Comparison of ENCODE assay signal across 10 mouse cellular contexts in the genomic region with DNA sequence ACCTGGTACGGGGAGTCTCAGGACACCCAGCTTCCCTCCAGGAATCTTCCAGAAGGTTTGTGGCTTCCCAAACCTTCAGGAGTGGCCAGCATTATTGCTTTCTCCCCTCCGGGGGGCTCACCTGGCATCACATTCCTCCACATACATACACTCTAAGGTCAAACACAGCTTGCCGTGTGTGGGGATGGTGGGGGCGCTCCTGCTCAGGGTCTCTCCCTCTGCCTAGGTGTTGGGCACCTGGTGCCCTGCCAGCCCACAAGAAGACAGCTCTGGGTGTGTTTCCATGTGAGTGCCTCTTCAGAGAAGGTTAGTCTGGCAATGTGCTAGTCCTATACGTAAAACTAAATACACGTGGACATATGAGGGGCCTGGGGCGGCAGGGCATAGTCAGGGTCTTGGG. TPM values are rescaled to one million over a fixed set of nuclear protein-coding genes. Genes with fewer than 3 reads are reported as not detected.
DNase-seq lines count a peak whose midpoint lies in the region; ATAC-seq lines count a peak whose summit lies in the region.
"Had no signal": no experiment of that assay in that cellular context is flagged by ENCODE, and none has a peak within 500 bp of the region (broad histone marks: within the 10 kb centered on the region; RNA-seq: fewer than 3 reads in every experiment).

No protein-coding gene starts in this region.

- no peaks in the 10 kb centered on the region for H3K36me3 ChIP-seq in heart, embryonic 13.5 days
- no peaks in the 10 kb centered on the region for H3K36me3 ChIP-seq in embryonic facial prominence, embryonic 10.5 days (replicated peaks)
- H3K36me3 ChIP-seq in intestine, embryonic 16.5 days (ENCODE audit: control insufficient read depth, insufficient read depth, low read length), result peaks cover 3% of the 10 kb centered on the region; the same call in 1 of the 2 replicates
- no peaks in the 10 kb centered on the region for H3K36me3 ChIP-seq in neural tube, embryonic 13.5 days
- H3K36me3 ChIP-seq: G1E had no signal

- peak overlapping the region; percentile 82; the same call in 1 of the 2 replicates for H3K9ac ChIP-seq in heart, embryonic 13.5 days
- H3K9ac ChIP-seq in intestine, embryonic 16.5 days (ENCODE audit: low read depth, low read length), result peak overlapping the region; percentile 76
- H3K9ac ChIP-seq in neural tube, embryonic 13.5 days, result peak overlapping the region; percentile 68; the same call in 1 of the 2 replicates

- 50% methylated on average over 7 of the region's 7 CpGs for WGBS in heart, embryonic 13.5 days
- WGBS in embryonic facial prominence, embryonic 10.5 days, result 40% methylated on average over 7 of the region's 7 CpGs
- WGBS in intestine, embryonic 16.5 days, result 47% methylated on average over 7 of the region's 7 CpGs
- WGBS in neural tube, embryonic 13.5 days, result 47% methylated on average over 7 of the region's 7 CpGs

- peaks cover 37% of the 10 kb centered on the region for H3K27me3 ChIP-seq in heart, embryonic 13.5 days (replicated peaks)
- H3K27me3 ChIP-seq in embryonic facial prominence, embryonic 10.5 days (replicated peaks; ENCODE audit: low read depth, poor library complexity, severe bottlenecking), result peaks cover 86% of the 10 kb centered on the region
- H3K27me3 ChIP-seq in intestine, embryonic 16.5 days (replicated peaks; ENCODE audit: control insufficient read depth, insufficient read depth, low read length), result no peaks in the 10 kb centered on the region
- H3K27me3 ChIP-seq in neural tube, embryonic 13.5 days, result peaks cover 51% of the 10 kb centered on the region

- DNase-seq in heart, postnatal 14 days, result no peak
- DNase-seq in embryonic facial prominence, embryonic 10.5 days (ENCODE audit: low spot score), result no peak
- DNase-seq in cerebellum, adult 8-10 months, result no peak
- no peak for DNase-seq in spleen, postnatal 10 days (ENCODE audit: low spot score in 2 of 2)
- no peak for DNase-seq in left cerebral cortex, adult 9 months (ENCODE audit: low spot score in 2 of 2)
- DNase-seq: cerebellum, adult 9-10 months had no signal

- no peaks in the 10 kb centered on the region for H3K9me3 ChIP-seq in heart, embryonic 13.5 days
- H3K9me3 ChIP-seq in embryonic facial prominence, embryonic 10.5 days, result no peaks in the 10 kb centered on the region
- H3K9me3 ChIP-seq in intestine, embryonic 16.5 days (ENCODE audit: control insufficient read depth, low read length), result no peaks in the 10 kb centered on the region
- H3K9me3 ChIP-seq in neural tube, embryonic 13.5 days, result no peaks in the 10 kb centered on the region
- H3K9me3 ChIP-seq: G1E had no signal

- no peak overlapping the region for H3K27ac ChIP-seq in heart, embryonic 13.5 days (replicated peaks)
- no peak overlapping the region for H3K27ac ChIP-seq in embryonic facial prominence, embryonic 10.5 days (replicated peaks)
- H3K27ac ChIP-seq in intestine, embryonic 16.5 days (ENCODE audit: low read length), result no peak overlapping the region
- H3K27ac ChIP-seq in neural tube, embryonic 13.5 days (replicated peaks), result no peak overlapping the region

- peaks cover 27% of the 10 kb centered on the region for H3K4me1 ChIP-seq in heart, embryonic 13.5 days
- peaks cover 27% of the 10 kb centered on the region for H3K4me1 ChIP-seq in embryonic facial prominence, embryonic 10.5 days
- H3K4me1 ChIP-seq in intestine, embryonic 16.5 days (ENCODE audit: control insufficient read depth, insufficient read depth, low read length), result peaks cover 12% of the 10 kb centered on the region
- H3K4me1 ChIP-seq in neural tube, embryonic 13.5 days (replicated peaks), result peaks cover 21% of the 10 kb centered on the region

- ATAC-seq in heart, embryonic 13.5 days (ENCODE audit: extremely low read depth, insufficient number of reproducible peaks, low FRiP score, low TSS enrichment), result no peak
- ATAC-seq in intestine, embryonic 16.5 days, result no peak
- ATAC-seq in neural tube, embryonic 13.5 days (ENCODE audit: low read depth), result no peak

- peak overlapping the region; percentile 97 for H3K4me2 ChIP-seq in heart, embryonic 13.5 days
- peak overlapping the region; percentile 94 for H3K4me2 ChIP-seq in intestine, embryonic 16.5 days (ENCODE audit: low read depth, low read length)
- peak overlapping the region; percentile 94 for H3K4me2 ChIP-seq in neural tube, embryonic 13.5 days

- intact Hi-C loops in heart, postnatal 14 days (cut with DNase I), result no loop called here

- peak overlapping the region; percentile 71 for H3K4me3 ChIP-seq in heart, embryonic 13.5 days
- peak overlapping the region; percentile 77 for H3K4me3 ChIP-seq in embryonic facial prominence, embryonic 10.5 days
- peak overlapping the region; percentile 70 for H3K4me3 ChIP-seq in intestine, embryonic 16.5 days (ENCODE audit: low read length)
- no peak overlapping the region for H3K4me3 ChIP-seq in neural tube, embryonic 13.5 days

RNA-seq across cellular contexts. Expression of a gene that starts 1.2 kb away (rescaled TPM):
- 3.0 and 3.2 TPM in 2 replicates for polyA plus RNA-seq in heart, embryonic 13.5 days (2015; fragmentation: Nextera tagmentation; extraction: Ambion mirVana)
- 1 to 10 TPM; 1.9 TPM for total RNA-seq in heart, postnatal 14 days (2021)
- 1.1 and 1.8 TPM in 2 replicates for polyA plus RNA-seq in embryonic facial prominence, embryonic 10.5 days (2016; fragmentation: Nextera tagmentation; extraction: Ambion mirVana)
- polyA plus RNA-seq in intestine, embryonic 16.5 days (2015; fragmentation: Nextera tagmentation; extraction: Ambion mirVana), result 6.0 and 6.7 TPM in 2 replicates
- 1.8 TPM in 2 replicates for polyA plus RNA-seq in neural tube, embryonic 13.5 days (2015; fragmentation: Nextera tagmentation; extraction: Ambion mirVana)

RNA-seq across cellular contexts. Expression of a gene that starts 37.8 kb away (rescaled TPM):
- polyA plus RNA-seq in heart, embryonic 13.5 days (2015; fragmentation: Nextera tagmentation; extraction: Ambion mirVana), result 58.2 and 59.0 TPM in 2 replicates
- total RNA-seq in heart, postnatal 14 days (2021), result 10 to 100 TPM; 15.2 to 16.5 TPM
- 127 and 133 TPM in 2 replicates for polyA plus RNA-seq in embryonic facial prominence, embryonic 10.5 days (2016; fragmentation: Nextera tagmentation; extraction: Ambion mirVana)
- polyA plus RNA-seq in intestine, embryonic 16.5 days (2015; fragmentation: Nextera tagmentation; extraction: Ambion mirVana), result 100 and 103 TPM in 2 replicates
- polyA plus RNA-seq in neural tube, embryonic 13.5 days (2015; fragmentation: Nextera tagmentation; extraction: Ambion mirVana), result 87.4 and 90.4 TPM in 2 replicates

RNA-seq across cellular contexts. Expression of a gene that starts 38.4 kb away (rescaled TPM):
- 0.14 and 0.20 TPM in 2 replicates for polyA plus RNA-seq in heart, embryonic 13.5 days (2015; fragmentation: Nextera tagmentation; extraction: Ambion mirVana)
- 1 to 10 TPM; 1.1 to 1.2 TPM for total RNA-seq in heart, postnatal 14 days (2021)
- 0.09 TPM in 1 of 2 replicates, not detected in the other for polyA plus RNA-seq in embryonic facial prominence, embryonic 10.5 days (2016; fragmentation: Nextera tagmentation; extraction: Ambion mirVana)
- polyA plus RNA-seq in intestine, embryonic 16.5 days (2015; fragmentation: Nextera tagmentation; extraction: Ambion mirVana), result 11.8 and 13.9 TPM in 2 replicates
- polyA plus RNA-seq in neural tube, embryonic 13.5 days (2015; fragmentation: Nextera tagmentation; extraction: Ambion mirVana), result 0.21 and 0.30 TPM in 2 replicates
- total RNA-seq: G1E had no signal
- polyA plus RNA-seq: G1E had no signal

RNA-seq across cellular contexts. Expression of a gene that starts 49.0 kb away (rescaled TPM):
- 1.7 and 1.9 TPM in 2 replicates for polyA plus RNA-seq in heart, embryonic 13.5 days (2015; fragmentation: Nextera tagmentation; extraction: Ambion mirVana)
- total RNA-seq in heart, postnatal 14 days (2021), result 1 to 10 TPM; 1.3 to 1.7 TPM
- 0.34 and 0.38 TPM in 2 replicates for polyA plus RNA-seq in embryonic facial prominence, embryonic 10.5 days (2016; fragmentation: Nextera tagmentation; extraction: Ambion mirVana)
- polyA plus RNA-seq in intestine, embryonic 16.5 days (2015; fragmentation: Nextera tagmentation; extraction: Ambion mirVana), result 2.9 and 3.5 TPM in 2 replicates
- 1.7 and 2.9 TPM in 2 replicates for polyA plus RNA-seq in neural tube, embryonic 13.5 days (2015; fragmentation: Nextera tagmentation; extraction: Ambion mirVana)
- polyA plus RNA-seq: G1E had no signal
